Mouse (Mus musculus) forebrain, embryonic 12.5 days (tissue): ENCODE measurements around the gene Tmem141. TPM values are rescaled to one million over a fixed set of nuclear protein-coding genes. Genes with fewer than 3 reads are reported as not detected.

Source experiments
- ATAC-seq: fragments of 200-750 bp; cut with Nextera tagmentation; 2 replicates; pipeline ENCODE4 v1.8.0; 2017; ENCODE audit warnings: moderate TSS enrichment; ENCODE audit not compliant: low FRiP score
- H3K27ac ChIP-seq: fragments of 300-500 bp; sonication (generic); 2 replicates; pipeline ENCODE4 v1.5.1; 2016; ENCODE audit warnings: mild to moderate bottlenecking
- H3K27me3 ChIP-seq: fragments of 300-500 bp; sonication (generic); 2 replicates; pipeline ENCODE4 v1.6.1; 2016; ENCODE audit warnings: mild to moderate bottlenecking
- H3K36me3 ChIP-seq: fragments of 300-500 bp; sonication (generic); replicated peaks from 2 replicates; pipeline ENCODE4 v1.6.1; 2016; ENCODE audit warnings: mild to moderate bottlenecking
- H3K4me1 ChIP-seq: fragments of 300-500 bp; sonication (generic); 2 replicates; pipeline ENCODE4 v1.6.1; 2016
- H3K4me2 ChIP-seq: fragments of 300-500 bp; sonication (generic); 2 replicates; pipeline ENCODE4 v1.6.1; 2016; ENCODE audit warnings: mild to moderate bottlenecking, moderate library complexity
- H3K4me3 ChIP-seq: fragments of 300-500 bp; sonication (generic); replicated peaks from 2 replicates; pipeline ENCODE4 v1.5.1; 2016; ENCODE audit warnings: mild to moderate bottlenecking
- H3K9ac ChIP-seq: fragments of 300-500 bp; sonication (generic); 2 replicates; pipeline ENCODE4 v1.6.1; 2016; ENCODE audit warnings: mild to moderate bottlenecking
- H3K9me3 ChIP-seq: fragments of 300-500 bp; sonication (generic); 2 replicates; pipeline ENCODE4 v1.6.1; 2016
- WGBS: fragments of 180-500 bp; shearing (Covaris S2); methylation state at CpG from one replicate; pipeline ENCODE4 v1.1.7; 2016; 5-methylcytosine and 5-hydroxymethylcytosine counted together
- polyA plus RNA-seq: library from polyadenylated mRNA; unstranded; fragments of >200 nt; fragmentation: Nextera tagmentation; extraction: Ambion mirVana; gene quantifications from 2 replicates; pipeline ENCODE4 v1.2.1, GENCODE M21; 2016

Tmem141 gene
- 13.2 and 13.4 TPM in 2 replicates for polyA plus RNA-seq

DNA sequence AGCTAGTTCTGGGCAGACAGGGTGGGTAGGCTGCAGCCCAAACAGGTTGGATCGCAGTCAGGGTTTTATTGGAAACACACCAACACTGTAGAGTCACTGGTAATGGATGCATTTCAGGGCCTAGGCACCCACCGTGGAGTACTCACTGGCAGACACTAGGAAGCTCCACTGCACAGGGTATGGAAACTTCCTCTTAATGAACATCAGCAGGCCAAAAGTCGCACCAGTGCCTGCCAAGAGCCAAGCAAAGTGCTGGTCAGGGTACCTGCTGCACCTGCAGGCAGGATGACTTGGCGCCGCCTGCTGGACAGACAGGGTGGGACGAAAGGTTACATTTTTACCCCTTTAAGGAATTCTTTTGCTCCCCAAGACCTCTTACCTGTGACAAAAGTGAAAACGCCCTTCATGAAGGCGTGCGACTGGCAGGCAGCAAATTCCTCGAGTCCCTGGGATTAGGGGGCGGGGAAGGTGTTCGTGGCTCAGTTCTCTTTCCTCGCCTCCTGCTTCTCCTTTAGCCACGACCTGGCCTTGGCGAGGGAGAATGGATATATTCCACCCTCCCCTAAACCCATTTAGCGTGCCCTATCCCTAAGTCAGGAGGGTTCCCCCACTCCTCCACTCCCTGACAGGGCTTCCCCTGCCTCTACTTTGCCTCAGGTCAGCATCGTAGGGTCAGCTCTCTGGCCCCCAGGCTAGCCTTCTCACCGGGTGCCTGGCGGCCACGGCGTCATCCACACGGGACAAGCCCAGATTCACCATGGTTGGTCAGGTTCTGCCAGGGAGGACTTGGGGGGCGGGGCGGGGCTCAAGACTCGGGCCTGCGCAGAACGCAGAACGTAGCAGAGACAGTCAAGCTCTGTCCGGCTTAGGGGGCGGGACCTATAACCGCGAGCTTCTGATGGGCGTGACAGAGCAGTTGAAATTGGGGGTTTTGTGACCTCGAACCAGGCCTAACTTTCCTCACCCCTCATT lies at the start of gene Tmem141:
TSS of gene Tmem141 (minus strand) at position 777 of the 972 bp plus-strand sequence.
- WGBS, result 8% methylated on average over 34 of the region's 34 CpGs
- H3K4me3 ChIP-seq, result peak within 1 kb of the TSS; percentile 41
- peaks cover 34% of the 10 kb centered on the region for H3K27me3 ChIP-seq
- no peaks in the 10 kb centered on the region for H3K36me3 ChIP-seq
- no peaks in the 10 kb centered on the region for H3K9me3 ChIP-seq
- ATAC-seq, result peak; percentile 89
- no peak within 1 kb of the TSS for H3K27ac ChIP-seq
- H3K9ac ChIP-seq, result peak within 1 kb of the TSS; percentile 48; the same call in 1 of the 2 replicates
- H3K4me2 ChIP-seq, result peak within 1 kb of the TSS; percentile 69
- H3K4me1 ChIP-seq, result peaks cover 10% of the 10 kb centered on the region; the same call in 1 of the 2 replicates

- Histone ChIP-seq H3K9me3 (no peaks in the 10 kb centered on the region), H3K27ac (no peak overlapping the region), H3K9ac (no peak overlapping the region), H3K4me1 (no peaks in the 10 kb centered on the region), H3K4me2 (no peak overlapping the region), H3K36me3 (no peaks in the 10 kb centered on the region), H3K4me3 (no peak overlapping the region), H3K27me3 (no peaks in the 10 kb centered on the region; the same call in 1 of the 2 replicates)
- 64% methylated on average over 1 of the region's 1 CpGs for WGBS
- no peak for ATAC-seq
Observed at GRCm38 (mm10) chr2:25666516-25666915, 44.7 kb upstream of the Tmem141 start.

- no peak overlapping the region for H3K4me3 ChIP-seq
- no peak for ATAC-seq
- no peak overlapping the region for H3K4me2 ChIP-seq
- WGBS, result 85% methylated on average over 5 of the region's 5 CpGs
- H3K36me3 ChIP-seq, result no peaks in the 10 kb centered on the region
- no peaks in the 10 kb centered on the region for H3K9me3 ChIP-seq
- no peak overlapping the region for H3K27ac ChIP-seq
- H3K9ac ChIP-seq, result no peak overlapping the region
- no peaks in the 10 kb centered on the region; the same call in 1 of the 2 replicates for H3K27me3 ChIP-seq
- H3K4me1 ChIP-seq, result no peaks in the 10 kb centered on the region
Observed at GRCm38 (mm10) chr2:25664125-25664524, 42.3 kb upstream of the Tmem141 start.

- Histone ChIP-seq H3K4me3 (no peak overlapping the region), H3K4me2 (no peak overlapping the region), H3K27me3 (no peaks in the 10 kb centered on the region; the same call in 1 of the 2 replicates), H3K9ac (no peak overlapping the region), H3K9me3 (no peaks in the 10 kb centered on the region), H3K27ac (no peak overlapping the region), H3K36me3 (no peaks in the 10 kb centered on the region), H3K4me1 (no peaks in the 10 kb centered on the region)
- 58% methylated on average over 1 of the region's 1 CpGs for WGBS
- no peak for ATAC-seq
Observed at GRCm38 (mm10) chr2:25663511-25663910, 41.7 kb upstream of the Tmem141 start.

DNA sequence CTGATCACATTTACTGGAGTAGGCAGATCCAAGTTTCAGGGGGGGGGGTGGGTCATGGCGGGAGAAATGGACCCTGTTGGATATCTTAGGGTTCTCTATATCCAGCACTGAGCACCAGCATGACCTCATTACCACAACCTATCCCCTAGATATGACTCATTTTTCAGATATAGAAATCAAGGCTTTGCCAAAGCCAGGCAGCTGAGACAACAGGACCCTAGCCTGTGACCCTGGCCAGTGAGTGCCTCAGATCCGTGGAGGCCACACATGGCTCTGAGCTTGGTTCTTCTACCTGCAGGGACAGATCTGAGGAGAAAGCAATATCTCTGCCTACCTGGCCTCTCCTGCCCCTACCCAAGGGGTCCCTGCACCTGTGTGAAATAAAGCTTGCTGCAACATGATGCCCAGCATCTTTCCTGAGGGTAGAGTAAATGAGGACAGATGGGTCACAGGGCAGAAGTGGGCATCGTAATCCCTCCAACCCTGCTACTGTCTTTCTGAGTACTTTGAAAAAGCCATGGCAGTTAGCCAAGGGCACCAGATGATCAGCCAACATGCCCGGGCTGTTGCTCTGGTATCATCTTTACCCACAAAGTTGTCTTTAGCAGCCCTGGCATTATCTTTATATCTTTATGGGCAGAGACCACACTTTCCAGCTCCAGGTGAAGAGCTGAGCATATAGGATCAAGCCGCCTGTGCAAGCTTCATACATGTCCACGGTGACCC lies 39.6 kb upstream of the Tmem141 start:
- 88% methylated on average over 6 of the region's 6 CpGs for WGBS

GRCm38 (mm10) chr2:25660279-25660678 lies 38.5 kb upstream of the Tmem141 start:
- H3K4me1 ChIP-seq, result no peaks in the 10 kb centered on the region
- no peak overlapping the region for H3K4me3 ChIP-seq
- no peaks in the 10 kb centered on the region for H3K9me3 ChIP-seq
- WGBS, result 94% methylated on average over 8 of the region's 8 CpGs
- H3K36me3 ChIP-seq, result no peaks in the 10 kb centered on the region
- H3K27me3 ChIP-seq, result no peaks in the 10 kb centered on the region; the same call in 1 of the 2 replicates
- H3K4me2 ChIP-seq, result no peak overlapping the region
- no peak for ATAC-seq
- H3K9ac ChIP-seq, result no peak overlapping the region
- no peak overlapping the region for H3K27ac ChIP-seq

More for the DNA sequence above, 39.6 kb upstream of the Tmem141 start:
- H3K36me3 ChIP-seq, result no peaks in the 10 kb centered on the region
- no peaks in the 10 kb centered on the region; the same call in 1 of the 2 replicates for H3K27me3 ChIP-seq
- no peak for ATAC-seq
- no peak overlapping the region for H3K27ac ChIP-seq
- H3K9me3 ChIP-seq, result no peaks in the 10 kb centered on the region
- H3K4me2 ChIP-seq, result no peak overlapping the region
- H3K4me1 ChIP-seq, result no peaks in the 10 kb centered on the region
- no peak overlapping the region for H3K9ac ChIP-seq
- H3K4me3 ChIP-seq, result no peak overlapping the region

DNA sequence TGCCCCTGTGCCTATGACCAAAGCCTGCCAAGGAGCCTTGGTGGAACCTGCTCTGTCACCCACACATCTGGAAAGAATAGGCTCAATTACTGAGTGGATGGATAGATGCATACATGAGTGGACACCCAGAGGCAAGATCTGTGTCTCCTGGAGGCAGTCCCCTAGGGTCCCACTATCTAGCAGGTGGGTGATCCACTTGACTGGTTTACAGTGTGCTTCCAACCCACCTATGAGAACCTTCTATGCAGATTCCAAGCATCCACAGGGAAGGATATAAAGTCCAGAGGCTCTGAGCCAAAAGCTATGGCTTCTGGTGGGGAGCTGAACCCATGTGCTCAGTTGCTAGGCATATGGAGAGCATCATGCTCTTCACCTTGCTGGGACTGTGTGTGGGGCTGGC lies 35.8 kb upstream of the Tmem141 start, which contains the start of gene Lcn5:
TSS of gene Lcn5 (plus strand) at position 301 of the 400 bp plus-strand sequence.
- no peak for ATAC-seq
- Histone ChIP-seq H3K9ac (no peak within 1 kb of the TSS), H3K27ac (no peak within 1 kb of the TSS), H3K4me2 (no peak within 1 kb of the TSS), H3K9me3 (no peaks in the 10 kb centered on the region), H3K4me3 (no peak within 1 kb of the TSS), H3K27me3 (no peaks in the 10 kb centered on the region; the same call in 1 of the 2 replicates), H3K36me3 (no peaks in the 10 kb centered on the region), H3K4me1 (no peaks in the 10 kb centered on the region)

GRCm38 (mm10) chr2:25657246-25657645 lies 35.4 kb upstream of the Tmem141 start:
- Histone ChIP-seq H3K4me2 (no peak overlapping the region), H3K4me3 (no peak overlapping the region), H3K9me3 (no peaks in the 10 kb centered on the region), H3K36me3 (no peaks in the 10 kb centered on the region), H3K27me3 (no peaks in the 10 kb centered on the region), H3K27ac (no peak overlapping the region), H3K9ac (no peak overlapping the region), H3K4me1 (no peaks in the 10 kb centered on the region)
- no peak for ATAC-seq
- 92% methylated on average over 4 of the region's 4 CpGs for WGBS

GRCm38 (mm10) chr2:25656691-25657090 lies 34.9 kb upstream of the Tmem141 start:
- no peak overlapping the region for H3K4me2 ChIP-seq
- no peaks in the 10 kb centered on the region for H3K9me3 ChIP-seq
- no peaks in the 10 kb centered on the region for H3K4me1 ChIP-seq
- no peaks in the 10 kb centered on the region for H3K27me3 ChIP-seq
- no peaks in the 10 kb centered on the region for H3K36me3 ChIP-seq
- H3K9ac ChIP-seq, result no peak overlapping the region
- ATAC-seq, result no peak
- no peak overlapping the region for H3K4me3 ChIP-seq
- no peak overlapping the region for H3K27ac ChIP-seq
- 87% methylated on average over 4 of the region's 4 CpGs for WGBS

- H3K27me3 ChIP-seq, result no peaks in the 10 kb centered on the region
- H3K27ac ChIP-seq, result no peak overlapping the region
- no peak overlapping the region for H3K4me2 ChIP-seq
- no peak for ATAC-seq
- H3K9me3 ChIP-seq, result no peaks in the 10 kb centered on the region
- H3K9ac ChIP-seq, result no peak overlapping the region
- H3K4me1 ChIP-seq, result no peaks in the 10 kb centered on the region
- no peak overlapping the region for H3K4me3 ChIP-seq
- 67% methylated on average over 1 of the region's 1 CpGs for WGBS
- no peaks in the 10 kb centered on the region for H3K36me3 ChIP-seq
Observed at GRCm38 (mm10) chr2:25654502-25654901, 32.7 kb upstream of the Tmem141 start.

GRCm38 (mm10) chr2:25652902-25653301 lies 31.1 kb upstream of the Tmem141 start, which contains the start of gene Lcn8:
Lcn8 (plus strand) TSS chr2:25653120.
- Histone ChIP-seq H3K9ac (no peak within 1 kb of the TSS), H3K4me3 (no peak within 1 kb of the TSS), H3K27ac (no peak within 1 kb of the TSS), H3K4me1 (no peaks in the 10 kb centered on the region), H3K9me3 (no peaks in the 10 kb centered on the region), H3K4me2 (no peak within 1 kb of the TSS), H3K36me3 (no peaks in the 10 kb centered on the region), H3K27me3 (no peaks in the 10 kb centered on the region)
- WGBS, result 83% methylated on average over 2 of the region's 2 CpGs
- ATAC-seq, result no peak

DNA sequence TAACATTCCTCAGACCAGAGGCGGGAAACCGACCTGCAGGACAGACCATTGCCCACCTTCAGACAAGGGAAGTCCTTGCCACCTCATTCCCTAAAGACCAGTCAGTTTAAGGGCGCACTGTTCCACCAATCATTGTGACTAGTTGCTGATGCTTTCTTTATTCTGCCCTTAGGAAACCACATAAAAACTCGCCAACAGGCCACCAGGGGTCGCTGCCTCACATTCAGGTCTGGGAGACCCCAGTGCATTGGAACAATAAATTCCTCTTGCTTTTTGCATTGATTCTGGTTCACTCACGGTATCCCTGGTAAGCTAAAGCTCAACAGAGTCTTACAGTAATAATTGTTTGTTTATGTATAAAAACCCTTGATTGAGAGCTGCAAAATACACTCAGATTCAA lies 18.1 kb upstream of the Tmem141 start:
- H3K4me2 ChIP-seq, result no peak overlapping the region
- H3K27ac ChIP-seq, result no peak overlapping the region
- no peak for ATAC-seq
- 16% methylated on average over 6 of the region's 6 CpGs for WGBS
- H3K36me3 ChIP-seq, result no peaks in the 10 kb centered on the region
- no peaks in the 10 kb centered on the region for H3K27me3 ChIP-seq
- H3K9me3 ChIP-seq, result no peaks in the 10 kb centered on the region
- no peak overlapping the region for H3K4me3 ChIP-seq
- H3K9ac ChIP-seq, result no peak overlapping the region
- no peaks in the 10 kb centered on the region for H3K4me1 ChIP-seq
